Mouse (Mus musculus) lung, embryonic 14.5 days (tissue): ENCODE measurements around the gene Pacs2. TPM values are rescaled to one million over a fixed set of nuclear protein-coding genes. Genes with fewer than 3 reads are reported as not detected.

Source experiments
- ATAC-seq: fragments of 200-750 bp; cut with Nextera tagmentation; 2 replicates; pipeline ENCODE4 v1.8.0; 2017; ENCODE audit warnings: mild to moderate bottlenecking, moderate TSS enrichment, moderate library complexity; ENCODE audit not compliant: insufficient read depth
- DNase-seq: peaks from one replicate; pipeline ENCODE4 v3.0.0-alpha.2; 2015
- H3K27ac ChIP-seq: fragments of 300-500 bp; sonication (generic); 2 replicates; pipeline ENCODE4 v1.5.1; 2014; ENCODE audit warnings: low read depth, mild to moderate bottlenecking, moderate library complexity
- H3K27me3 ChIP-seq: fragments of 300-500 bp; sonication (generic); 2 replicates; pipeline ENCODE4 v1.6.1; 2014; ENCODE audit warnings: low read length, control low read depth; ENCODE audit not compliant: insufficient read depth
- H3K36me3 ChIP-seq: fragments of 300-500 bp; sonication (generic); 2 replicates; pipeline ENCODE4 v1.6.1; 2014; ENCODE audit warnings: control low read depth; ENCODE audit not compliant: insufficient read depth
- H3K4me1 ChIP-seq: fragments of 300-500 bp; sonication (generic); 2 replicates; pipeline ENCODE4 v1.6.1; 2014; ENCODE audit warnings: antibody characterized with exemption, control low read depth; ENCODE audit not compliant: insufficient read depth
- H3K4me2 ChIP-seq: fragments of 300-500 bp; sonication (generic); 2 replicates; pipeline ENCODE4 v1.6.1; 2014; ENCODE audit warnings: mild to moderate bottlenecking
- H3K4me3 ChIP-seq: fragments of 300-500 bp; sonication (generic); 2 replicates; pipeline ENCODE4 v1.5.1; 2014; ENCODE audit warnings: low read depth, low read length
- H3K9ac ChIP-seq: fragments of 300-500 bp; sonication (generic); 2 replicates; pipeline ENCODE4 v1.6.1; 2014
- H3K9me3 ChIP-seq: fragments of 300-500 bp; sonication (generic); 2 replicates; pipeline ENCODE4 v1.6.1; 2016; ENCODE audit warnings: low read depth, low read length, control low read depth
- CTCF ChIP-seq: IDR thresholded peaks from 2 replicates; pipeline ENCODE4 v1.5.1; 2016; ENCODE audit warnings: antibody characterized with exemption, low read depth
- WGBS: fragments of 180-500 bp; shearing (Covaris S2); extraction: QIAGEN DNeasy Blood & Tissue Kit; methylation state at CpG from one replicate; pipeline ENCODE4 v1.1.7; 2014; 5-methylcytosine and 5-hydroxymethylcytosine counted together
- polyA plus RNA-seq: library from polyadenylated mRNA; unstranded; fragments of >200 nt; fragmentation: Nextera tagmentation; extraction: Ambion mirVana; gene quantifications from 2 replicates; pipeline ENCODE4 v1.2.1, GENCODE M21; 2014

The Pacs2 gene
- polyA plus RNA-seq, 1 experiment from 2014 or later: 15.6 TPM

- Histone ChIP-seq H3K9ac (no peak overlapping the region), H3K4me2 (no peak overlapping the region)
Observed at GRCm38 (mm10) chr12:113101251-113101960, 87.1 kb downstream of the Pacs2 start.

GRCm38 (mm10) chr12:113102461-113102860 is 88.2 kb downstream of the Pacs2 start:
- no peak overlapping the region for H3K4me2 ChIP-seq
- H3K27ac ChIP-seq: no peak overlapping the region
- H3K9me3 ChIP-seq: no peaks in the 10 kb centered on the region
- H3K36me3 ChIP-seq: peaks cover 14% of the 10 kb centered on the region
- H3K27me3 ChIP-seq: no peaks in the 10 kb centered on the region
- 58% methylated on average over 6 of the region's 6 CpGs for WGBS
- no peak overlapping the region for H3K4me3 ChIP-seq
- DNase-seq: peak; percentile 77
- peak; percentile 67 for TF ChIP-seq CTCF
- H3K9ac ChIP-seq: no peak overlapping the region
- ATAC-seq: no peak
- peaks cover 7% of the 10 kb centered on the region for H3K4me1 ChIP-seq

More at GRCm38 (mm10) chr12:113101251-113101960, 87.1 kb downstream of the Pacs2 start:
- Histone ChIP-seq H3K27me3 (no peaks in the 10 kb centered on the region), H3K4me1 (peaks cover 7% of the 10 kb centered on the region), H3K4me3 (no peak overlapping the region), H3K36me3 (peaks cover 14% of the 10 kb centered on the region), H3K9me3 (no peaks in the 10 kb centered on the region), H3K27ac (no peak overlapping the region)
- TF ChIP-seq CTCF: no peak
- ATAC-seq (no peak), DNase-seq (no peak)
- WGBS: 70% methylated on average over 9 of the region's 9 CpGs

- peak; percentile 46 for TF ChIP-seq CTCF
- no peak for ATAC-seq
- Histone ChIP-seq H3K4me1 (peaks cover 7% of the 10 kb centered on the region; the same call in 1 of the 2 replicates), H3K9me3 (no peaks in the 10 kb centered on the region), H3K9ac (no peak overlapping the region), H3K36me3 (peaks cover 19% of the 10 kb centered on the region), H3K4me3 (no peak overlapping the region), H3K4me2 (no peak overlapping the region), H3K27ac (no peak overlapping the region), H3K27me3 (no peaks in the 10 kb centered on the region)
- 73% methylated on average over 8 of the region's 8 CpGs for WGBS
- peak; percentile 26 for DNase-seq
Observed at GRCm38 (mm10) chr12:113103846-113104451, 89.6 kb downstream of the Pacs2 start.

GRCm38 (mm10) chr12:113106386-113106785 is 92.1 kb downstream of the Pacs2 start:
- WGBS: 65% methylated on average over 6 of the region's 6 CpGs
- Histone ChIP-seq H3K36me3 (peaks cover 13% of the 10 kb centered on the region), H3K9me3 (no peaks in the 10 kb centered on the region), H3K27me3 (no peaks in the 10 kb centered on the region), H3K4me1 (no peaks in the 10 kb centered on the region), H3K9ac (no peak overlapping the region), H3K4me3 (no peak overlapping the region), H3K4me2 (no peak overlapping the region), H3K27ac (no peak overlapping the region)
- DNase-seq (no peak), ATAC-seq (no peak)
- no peak for TF ChIP-seq CTCF

DNA sequence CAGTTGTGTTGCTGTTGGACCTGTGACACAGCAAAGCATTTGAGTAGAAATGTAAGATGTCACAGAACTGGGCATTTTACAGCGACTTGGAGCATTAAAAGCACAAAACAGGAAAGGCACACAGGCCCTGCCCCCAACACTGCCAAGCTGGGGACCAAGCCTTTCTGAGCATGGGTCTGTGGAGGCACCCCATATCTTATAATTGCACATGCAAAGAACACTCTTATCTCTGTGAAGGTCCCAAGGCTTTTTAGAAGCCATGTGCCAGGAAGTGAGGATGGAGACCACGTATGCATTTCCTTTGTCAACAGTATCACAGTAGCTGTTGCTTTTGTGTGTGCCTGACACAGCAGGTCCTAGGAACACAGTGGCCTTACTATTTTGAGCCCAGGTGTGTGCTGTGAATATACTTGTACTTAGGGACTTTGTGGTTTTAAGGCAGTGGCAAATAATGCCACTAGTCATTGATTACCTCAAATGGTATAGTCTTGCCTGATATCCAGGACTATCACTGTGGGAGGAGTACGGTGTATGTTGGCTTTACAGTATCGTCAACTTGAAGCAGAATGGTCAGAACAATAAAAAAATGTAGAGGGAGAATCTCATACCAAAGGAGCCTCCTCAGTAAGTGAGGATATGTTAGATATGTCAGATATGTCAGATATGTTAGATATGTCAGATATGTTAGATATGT is 93.3 kb downstream of the Pacs2 start:
- Histone ChIP-seq H3K36me3 (peaks cover 21% of the 10 kb centered on the region), H3K9ac (no peak overlapping the region), H3K4me2 (no peak overlapping the region), H3K27ac (no peak overlapping the region), H3K9me3 (no peaks in the 10 kb centered on the region), H3K4me1 (no peaks in the 10 kb centered on the region), H3K27me3 (no peaks in the 10 kb centered on the region), H3K4me3 (no peak overlapping the region)
- DNase-seq: no peak
- no peak for ATAC-seq
- 70% methylated on average over 4 of the region's 4 CpGs for WGBS
- TF ChIP-seq CTCF: no peak

GRCm38 (mm10) chr12:113108528-113109283 is 94.4 kb downstream of the Pacs2 start:
- peaks cover 27% of the 10 kb centered on the region for H3K36me3 ChIP-seq
- ATAC-seq (no peak), DNase-seq (no peak)
- H3K4me3 ChIP-seq: no peak overlapping the region
- no peak for TF ChIP-seq CTCF
- H3K4me1 ChIP-seq: no peaks in the 10 kb centered on the region
- H3K9ac ChIP-seq: no peak overlapping the region
- no peak overlapping the region for H3K27ac ChIP-seq
- no peaks in the 10 kb centered on the region for H3K9me3 ChIP-seq
- H3K27me3 ChIP-seq: no peaks in the 10 kb centered on the region
- 81% methylated on average over 17 of the region's 17 CpGs for WGBS
- no peak overlapping the region for H3K4me2 ChIP-seq
